Mouse (Mus musculus) hindbrain, postnatal 0 days (tissue): ENCODE data around the gene Eln. TPM values are rescaled to one million over a fixed set of nuclear protein-coding genes. Genes with fewer than 3 reads are reported as not detected.
A peak's percentile ranks its signal among the peaks of the same experiment; 100 is the strongest.

ENCODE experiments used
- ATAC-seq: fragments of 200-750 bp; cut with Nextera tagmentation; 2 replicates; pipeline ENCODE4 v1.8.0; 2017; ENCODE audit warnings: mild to moderate bottlenecking, moderate TSS enrichment, moderate library complexity
- DNase-seq: peaks from one replicate; pipeline ENCODE4 v3.0.0-alpha.2; 2015; ENCODE audit warnings: low spot score
- H3K27ac ChIP-seq: fragments of 300-500 bp; sonication (generic); 2 replicates; pipeline ENCODE4 v1.5.1; 2014; ENCODE audit warnings: mild to moderate bottlenecking
- H3K27me3 ChIP-seq: fragments of 300-500 bp; sonication (generic); 2 replicates; pipeline ENCODE4 v1.6.1; 2014; ENCODE audit warnings: low read length, mixed read lengths; ENCODE audit not compliant: insufficient read depth
- H3K36me3 ChIP-seq: fragments of 300-500 bp; sonication (generic); 2 replicates; pipeline ENCODE4 v1.6.1; 2014; ENCODE audit warnings: low read length, mixed read lengths; ENCODE audit not compliant: insufficient read depth
- H3K4me1 ChIP-seq: fragments of 300-500 bp; sonication (generic); 2 replicates; pipeline ENCODE4 v1.6.1; 2014; ENCODE audit warnings: antibody characterized with exemption, low read length, mixed read lengths; ENCODE audit not compliant: insufficient read depth
- H3K4me2 ChIP-seq: fragments of 300-500 bp; sonication (generic); 2 replicates; pipeline ENCODE4 v1.6.1; 2014; ENCODE audit warnings: low read depth, mild to moderate bottlenecking, low read length, moderate library complexity, mixed read lengths
- H3K4me3 ChIP-seq: fragments of 300-500 bp; sonication (generic); 2 replicates; pipeline ENCODE4 v1.5.1; 2014; ENCODE audit warnings: low read length
- H3K9ac ChIP-seq: fragments of 300-500 bp; sonication (generic); replicated peaks from 2 replicates; pipeline ENCODE4 v1.6.1; 2014; ENCODE audit warnings: mild to moderate bottlenecking, low read length, moderate library complexity, mixed read lengths
- H3K9me3 ChIP-seq: fragments of 300-500 bp; sonication (generic); 2 replicates; pipeline ENCODE4 v1.6.1; 2016; ENCODE audit warnings: low read length, mixed read lengths
- CTCF ChIP-seq: IDR thresholded peaks from 2 replicates; pipeline ENCODE4 v1.5.1; 2016; ENCODE audit warnings: antibody characterized with exemption, control low read depth, low read depth
- WGBS: fragments of 180-500 bp; shearing (Covaris S2); extraction: QIAGEN DNeasy Blood & Tissue Kit; methylation state at CpG from one replicate; pipeline ENCODE4 v1.1.7; 2014; 5-methylcytosine and 5-hydroxymethylcytosine counted together
- polyA plus RNA-seq: library from polyadenylated mRNA; unstranded; fragments of >200 nt; fragmentation: Nextera tagmentation; extraction: Ambion mirVana; gene quantifications from 2 replicates; pipeline ENCODE4 v1.2.1, GENCODE M21; 2015
- total RNA-seq: library from RNA; depleted of rRNA; stranded (reverse); fragments of >200 nt; gene quantifications from 2 replicates; pipeline ENCODE4 v1.2.3, GENCODE M21; 2014

Gene Eln
- total and polyA plus RNA-seq, 2 experiments from 2014 or later = 43.3 to 47.4 TPM

DNA sequence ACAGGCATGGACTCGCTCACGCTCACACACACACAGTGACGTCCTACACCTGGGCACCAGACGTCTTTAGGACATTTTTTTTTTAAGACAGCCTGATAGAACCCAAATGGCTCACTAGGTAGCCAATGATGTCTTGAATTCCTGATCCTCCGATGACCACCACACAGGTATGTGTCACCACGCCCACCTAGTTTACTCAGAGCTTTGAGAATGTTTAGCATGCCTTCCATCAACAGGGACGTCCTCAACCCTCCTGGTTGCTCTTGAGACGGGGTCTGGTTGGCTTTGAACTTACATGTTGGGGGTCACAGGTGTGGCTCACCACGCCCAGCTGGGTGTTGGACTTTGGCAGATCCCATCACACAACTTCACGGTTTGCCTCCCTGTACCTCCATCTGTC is 922 bp downstream of the Eln start:
- H3K27ac ChIP-seq = no peak overlapping the region
- no peak for TF ChIP-seq CTCF
- H3K9me3 ChIP-seq = no peaks in the 10 kb centered on the region
- no peaks in the 10 kb centered on the region for H3K36me3 ChIP-seq
- H3K4me2 ChIP-seq = peak overlapping the region; percentile 83
- H3K27me3 ChIP-seq = no peaks in the 10 kb centered on the region
- no peak overlapping the region for H3K9ac ChIP-seq
- ATAC-seq (no peak), DNase-seq (no peak)
- 81% methylated on average over 10 of the region's 10 CpGs for WGBS
- H3K4me3 ChIP-seq = no peak overlapping the region
- peaks cover 14% of the 10 kb centered on the region; the same call in 1 of the 2 replicates for H3K4me1 ChIP-seq

DNA sequence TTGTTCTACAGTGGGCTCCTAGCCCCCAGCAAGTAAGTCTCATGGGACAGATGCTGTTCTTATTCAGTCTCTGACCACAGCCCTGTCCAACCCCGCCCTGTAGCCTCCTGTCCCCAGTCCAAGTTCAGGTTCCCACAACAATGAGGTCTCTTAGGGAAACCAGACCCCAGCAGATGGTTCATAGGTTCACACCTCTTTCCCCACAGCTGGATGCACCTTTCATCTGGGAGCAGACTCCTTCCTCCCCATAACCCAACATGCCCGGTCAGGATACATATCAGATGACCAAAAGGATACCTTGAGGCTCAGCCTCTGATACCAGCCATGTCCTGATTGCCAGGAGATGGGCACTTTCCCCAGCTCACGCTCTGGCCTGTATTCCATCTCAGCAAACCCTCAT is 1.3 kb downstream of the Eln start:
- Histone ChIP-seq H3K9ac (no peak overlapping the region), H3K4me3 (no peak overlapping the region), H3K9me3 (no peaks in the 10 kb centered on the region), H3K27me3 (no peaks in the 10 kb centered on the region), H3K4me2 (no peak overlapping the region), H3K27ac (no peak overlapping the region), H3K4me1 (peaks cover 14% of the 10 kb centered on the region; the same call in 1 of the 2 replicates), H3K36me3 (no peaks in the 10 kb centered on the region)
- no peak for DNase-seq
- no peak for ATAC-seq
- 79% methylated on average over 3 of the region's 3 CpGs for WGBS
- TF ChIP-seq CTCF = no peak

DNA sequence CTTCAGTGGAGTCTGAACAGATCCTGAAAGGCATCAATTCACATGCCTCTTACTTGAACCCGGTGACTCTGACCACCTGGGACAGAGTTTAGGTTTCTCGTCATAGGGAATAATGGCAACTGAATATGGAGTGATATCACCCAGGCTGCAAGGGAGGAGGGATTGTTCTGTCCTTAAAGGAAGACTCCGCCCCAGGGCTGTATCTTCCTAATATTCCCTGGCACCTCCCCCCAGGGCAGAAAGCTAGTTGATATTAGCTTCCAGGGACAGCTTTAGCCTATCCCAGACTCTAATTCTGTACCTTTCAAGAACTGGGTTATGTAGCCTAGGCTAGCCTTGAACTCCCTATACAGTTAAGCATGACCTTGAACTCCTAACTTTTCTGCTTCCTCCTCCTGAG is 2.1 kb downstream of the Eln start:
- WGBS = 89% methylated on average over 3 of the region's 3 CpGs
- ATAC-seq = no peak
- Histone ChIP-seq H3K36me3 (no peaks in the 10 kb centered on the region), H3K4me1 (peaks cover 14% of the 10 kb centered on the region; the same call in 1 of the 2 replicates), H3K27ac (no peak overlapping the region), H3K4me3 (no peak overlapping the region), H3K27me3 (no peaks in the 10 kb centered on the region), H3K9ac (no peak overlapping the region), H3K9me3 (no peaks in the 10 kb centered on the region), H3K4me2 (no peak overlapping the region)
- no peak for TF ChIP-seq CTCF
- DNase-seq = no peak

DNA sequence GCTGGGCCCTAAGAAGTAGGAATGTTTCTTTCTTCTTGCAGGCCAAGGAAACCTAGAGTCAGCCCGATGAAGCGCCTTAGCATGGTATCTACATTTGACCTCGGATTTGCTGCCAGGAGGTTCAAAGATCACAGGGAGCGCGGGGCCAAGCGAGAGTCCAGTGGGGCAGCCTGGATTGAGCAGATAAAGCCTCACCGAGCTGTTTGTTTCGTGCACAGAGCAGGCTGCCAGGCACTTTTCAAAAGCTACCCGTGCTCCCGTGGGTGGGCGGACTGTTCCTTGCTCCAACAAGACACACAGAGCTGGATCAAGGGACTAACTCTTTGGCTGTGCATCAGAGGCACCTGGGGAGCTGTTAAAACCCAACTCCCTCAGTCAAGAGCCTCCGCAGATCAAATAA is 3.1 kb downstream of the Eln start:
- Histone ChIP-seq H3K9ac (no peak overlapping the region), H3K27ac (no peak overlapping the region), H3K36me3 (no peaks in the 10 kb centered on the region), H3K27me3 (no peaks in the 10 kb centered on the region), H3K4me3 (no peak overlapping the region), H3K4me1 (peaks cover 14% of the 10 kb centered on the region; the same call in 1 of the 2 replicates), H3K4me2 (no peak overlapping the region), H3K9me3 (no peaks in the 10 kb centered on the region)
- 45% methylated on average over 12 of the region's 12 CpGs for WGBS
- no peak for ATAC-seq
- DNase-seq = no peak
- no peak for TF ChIP-seq CTCF

DNA sequence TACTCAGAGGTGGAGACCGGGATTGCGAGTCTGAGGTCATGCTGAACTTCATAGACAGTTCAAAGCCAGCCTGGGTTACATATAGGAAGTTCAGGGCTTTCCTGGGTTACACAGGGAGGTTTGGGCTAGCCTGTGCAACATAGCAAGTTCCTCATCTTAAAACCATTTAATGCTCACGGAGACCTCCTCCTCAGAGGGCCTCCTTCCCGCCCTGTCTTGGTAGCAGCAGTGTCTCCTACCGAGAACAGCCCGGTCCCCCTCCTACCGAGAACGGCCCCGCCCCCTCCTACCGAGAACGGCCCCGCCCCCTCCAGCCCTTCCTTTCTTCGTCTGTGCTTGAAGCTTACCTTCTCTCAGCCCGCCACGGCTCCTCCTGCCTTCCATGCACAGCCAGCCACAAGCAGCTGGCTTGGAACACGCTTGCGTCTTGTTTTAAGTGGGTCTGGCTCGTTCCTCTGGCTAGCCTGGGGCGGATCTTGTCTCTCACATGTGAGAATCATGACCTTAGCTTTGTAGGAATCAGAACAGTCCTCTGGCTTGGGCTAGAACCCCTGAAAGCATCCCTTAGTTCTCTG is 4.8 kb downstream of the Eln start:
- H3K4me2 ChIP-seq = no peak overlapping the region

DNA sequence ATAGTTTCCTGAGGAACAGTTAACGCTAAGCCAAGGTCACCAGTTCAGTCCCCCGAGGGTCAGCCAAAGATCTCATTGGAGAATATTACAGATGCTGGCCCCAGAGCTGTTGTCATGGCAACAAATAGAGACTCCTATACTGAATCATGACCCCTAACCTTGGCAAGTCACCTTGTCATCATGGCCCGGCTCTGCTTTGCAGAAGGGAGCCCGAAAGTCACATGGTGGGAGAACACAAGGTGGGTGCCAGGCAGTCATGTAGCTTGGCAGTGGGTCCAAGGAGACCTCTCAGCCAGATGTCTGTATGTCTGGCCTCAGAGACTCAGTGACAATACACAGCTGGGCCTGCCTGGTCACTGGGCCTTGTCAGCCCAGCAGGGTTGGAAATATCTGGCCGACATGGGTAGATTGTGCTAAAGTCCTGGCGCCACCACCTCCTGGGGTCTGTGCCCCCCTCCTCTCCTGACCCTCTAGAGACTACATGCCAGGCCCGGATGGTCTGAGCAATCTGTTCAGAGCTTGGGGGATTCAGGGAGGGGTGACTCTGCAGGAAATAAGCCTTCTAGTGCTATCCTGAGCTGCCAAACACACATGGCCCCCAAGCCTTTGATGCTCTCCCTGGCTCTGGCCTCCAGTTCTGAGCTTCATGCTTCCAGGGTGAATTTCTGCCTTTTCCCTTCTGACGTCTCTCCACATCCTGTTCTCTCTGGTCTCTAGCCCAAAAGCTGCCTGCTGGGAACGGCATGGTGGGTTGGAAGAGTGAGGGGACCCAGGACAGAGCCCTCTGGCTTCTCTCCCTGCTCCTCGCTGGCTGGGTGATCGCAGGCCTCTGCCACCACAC is 6.4 kb downstream of the Eln start:
- Histone ChIP-seq H3K4me2 (no peak overlapping the region), H3K27ac (no peak overlapping the region), H3K4me1 (0 out of 2 replicates have a peak, but pooled peaks cover 4% of the 10 kb centered on the region), H3K4me3 (no peak overlapping the region), H3K9ac (no peak overlapping the region), H3K9me3 (no peaks in the 10 kb centered on the region), H3K27me3 (no peaks in the 10 kb centered on the region), H3K36me3 (no peaks in the 10 kb centered on the region)
- peak; percentile 41 for DNase-seq
- 32% methylated on average over 11 of the region's 11 CpGs for WGBS
- TF ChIP-seq CTCF = no peak
- peak; percentile 67 for ATAC-seq

More for the DNA sequence above, 4.8 kb downstream of the Eln start:
- TF ChIP-seq CTCF = no peak
- Histone ChIP-seq H3K9me3 (no peaks in the 10 kb centered on the region), H3K9ac (no peak overlapping the region; the same call in 1 of the 2 replicates), H3K36me3 (no peaks in the 10 kb centered on the region), H3K4me1 (0 out of 2 replicates have a peak, but pooled peaks cover 4% of the 10 kb centered on the region), H3K27ac (no peak overlapping the region), H3K27me3 (no peaks in the 10 kb centered on the region), H3K4me3 (no peak overlapping the region)
- DNase-seq = peak; percentile 28
- WGBS = 15% methylated on average over 19 of the region's 19 CpGs
- no peak for ATAC-seq
